Mouse (Mus musculus) forebrain, embryonic 11.5 days (tissue): ENCODE data around the gene Dock4. TPM values are rescaled to one million over a fixed set of nuclear protein-coding genes. Genes with fewer than 3 reads are reported as not detected.

Source experiments
- ATAC-seq: fragments of 200-750 bp; cut with Nextera tagmentation; replicated peaks from 2 replicates; pipeline ENCODE4 v1.8.0; 2017; ENCODE audit warnings: moderate TSS enrichment; ENCODE audit not compliant: low FRiP score
- DNase-seq: peaks from one replicate; pipeline ENCODE4 v3.0.0-alpha.2; 2017; ENCODE audit warnings: low spot score
- H3K27ac ChIP-seq: fragments of 300-500 bp; sonication (generic); 2 replicates; pipeline ENCODE4 v1.5.1; 2014; ENCODE audit warnings: low read depth, low read length
- H3K27me3 ChIP-seq: fragments of 300-500 bp; sonication (generic); 2 replicates; pipeline ENCODE4 v1.6.1; 2014; ENCODE audit warnings: mild to moderate bottlenecking, low read length, mixed read lengths; ENCODE audit not compliant: control insufficient read depth, insufficient read depth
- H3K36me3 ChIP-seq: fragments of 300-500 bp; sonication (generic); 2 replicates; pipeline ENCODE4 v1.6.1; 2014; ENCODE audit warnings: mild to moderate bottlenecking, low read length, moderate library complexity, mixed read lengths; ENCODE audit not compliant: control insufficient read depth, insufficient read depth
- H3K4me1 ChIP-seq: fragments of 300-500 bp; sonication (generic); replicated peaks from 2 replicates; pipeline ENCODE4 v1.6.1; 2014; ENCODE audit warnings: low read length, mixed read lengths; ENCODE audit not compliant: control insufficient read depth, insufficient read depth
- H3K4me2 ChIP-seq: fragments of 300-500 bp; sonication (generic); 2 replicates; pipeline ENCODE4 v1.6.1; 2014; ENCODE audit warnings: low read depth, mild to moderate bottlenecking, low read length, moderate library complexity, mixed read lengths; ENCODE audit not compliant: severe bottlenecking
- H3K4me3 ChIP-seq: fragments of 300-500 bp; sonication (generic); 2 replicates; pipeline ENCODE4 v1.5.1; 2014; ENCODE audit warnings: low read depth, low read length
- H3K9ac ChIP-seq: fragments of 300-500 bp; sonication (generic); 2 replicates; pipeline ENCODE4 v1.6.1; 2014; ENCODE audit warnings: low read length
- H3K9me3 ChIP-seq: fragments of 300-500 bp; sonication (generic); 2 replicates; pipeline ENCODE4 v1.6.1; 2016; ENCODE audit warnings: low read length, mixed read lengths; ENCODE audit not compliant: control insufficient read depth
- WGBS: fragments of 180-500 bp; shearing (Covaris S2); extraction: QIAGEN DNeasy Blood & Tissue Kit; methylation state at CpG from one replicate; pipeline ENCODE4 v1.1.7; 2014; 5-methylcytosine and 5-hydroxymethylcytosine counted together
- polyA plus RNA-seq: library from polyadenylated mRNA; unstranded; fragments of >200 nt; fragmentation: Nextera tagmentation; extraction: Ambion mirVana; gene quantifications from 2 replicates; pipeline ENCODE4 v1.2.1, GENCODE M21; 2014

The Dock4 gene
- polyA plus RNA-seq, 1 experiment from 2014 or later: 18.7 TPM

GRCm38 (mm10) chr12:40794756-40795155 is 349.0 kb downstream of the Dock4 start:
- ATAC-seq (no peak), DNase-seq (no peak)
- Histone ChIP-seq H3K4me1 (peaks cover 11% of the 10 kb centered on the region; the same call in 1 of the 2 replicates), H3K9me3 (no peaks in the 10 kb centered on the region), H3K27me3 (no peaks in the 10 kb centered on the region), H3K27ac (no peak overlapping the region), H3K36me3 (no peaks in the 10 kb centered on the region), H3K4me3 (no peak overlapping the region), H3K4me2 (no peak overlapping the region), H3K9ac (no peak overlapping the region)
- 69% methylated on average over 3 of the region's 3 CpGs for WGBS

- H3K9me3 ChIP-seq: no peaks in the 10 kb centered on the region
- H3K4me3 ChIP-seq: no peak overlapping the region
- ATAC-seq (no peak), DNase-seq (no peak)
- H3K36me3 ChIP-seq: no peaks in the 10 kb centered on the region
- H3K9ac ChIP-seq: no peak overlapping the region
- WGBS: 29% methylated on average over 2 of the region's 2 CpGs
- no peak overlapping the region for H3K4me2 ChIP-seq
- H3K27ac ChIP-seq: no peak overlapping the region
- peaks cover 9% of the 10 kb centered on the region; the same call in 1 of the 2 replicates for H3K4me1 ChIP-seq
- H3K27me3 ChIP-seq: no peaks in the 10 kb centered on the region
These were observed 350.0 kb downstream of the Dock4 start for GRCm38 (mm10) chr12:40795768-40796167.

- Histone ChIP-seq H3K27me3 (no peaks in the 10 kb centered on the region), H3K4me1 (peaks cover 9% of the 10 kb centered on the region; the same call in 1 of the 2 replicates), H3K9ac (no peak overlapping the region), H3K4me2 (no peak overlapping the region), H3K27ac (no peak overlapping the region), H3K4me3 (no peak overlapping the region), H3K9me3 (no peaks in the 10 kb centered on the region), H3K36me3 (no peaks in the 10 kb centered on the region)
- WGBS: 65% methylated on average over 14 of the region's 14 CpGs
- DNase-seq (no peak), ATAC-seq (no peak)
These were observed 351.2 kb downstream of the Dock4 start for GRCm38 (mm10) chr12:40796813-40797491.

GRCm38 (mm10) chr12:40797561-40798343 is 352.0 kb downstream of the Dock4 start:
- no peaks in the 10 kb centered on the region for H3K9me3 ChIP-seq
- 37% methylated on average over 9 of the region's 9 CpGs for WGBS
- no peak overlapping the region for H3K4me3 ChIP-seq
- H3K9ac ChIP-seq: no peak overlapping the region
- DNase-seq (no peak), ATAC-seq (no peak)
- H3K36me3 ChIP-seq: no peaks in the 10 kb centered on the region
- no peak overlapping the region for H3K4me2 ChIP-seq
- no peaks in the 10 kb centered on the region for H3K27me3 ChIP-seq
- H3K27ac ChIP-seq: no peak overlapping the region
- H3K4me1 ChIP-seq: peaks cover 5% of the 10 kb centered on the region; the same call in 1 of the 2 replicates

GRCm38 (mm10) chr12:40798344-40799017 is 352.7 kb downstream of the Dock4 start:
- peaks cover 5% of the 10 kb centered on the region; the same call in 1 of the 2 replicates for H3K4me1 ChIP-seq
- DNase-seq: no peak
- no peak overlapping the region for H3K4me3 ChIP-seq
- ATAC-seq: no peak
- H3K9me3 ChIP-seq: no peaks in the 10 kb centered on the region
- H3K27ac ChIP-seq: no peak overlapping the region
- 64% methylated on average over 5 of the region's 5 CpGs for WGBS
- H3K27me3 ChIP-seq: no peaks in the 10 kb centered on the region
- H3K4me2 ChIP-seq: no peak overlapping the region
- H3K36me3 ChIP-seq: no peaks in the 10 kb centered on the region
- no peak overlapping the region for H3K9ac ChIP-seq

- Histone ChIP-seq H3K9me3 (no peaks in the 10 kb centered on the region), H3K4me3 (no peak overlapping the region), H3K4me2 (no peak overlapping the region), H3K36me3 (no peaks in the 10 kb centered on the region), H3K27ac (no peak overlapping the region), H3K4me1 (peaks cover 5% of the 10 kb centered on the region; the same call in 1 of the 2 replicates), H3K9ac (no peak overlapping the region), H3K27me3 (no peaks in the 10 kb centered on the region)
- 83% methylated on average over 3 of the region's 3 CpGs for WGBS
- ATAC-seq (no peak), DNase-seq (no peak)
These were observed 355.7 kb downstream of the Dock4 start for GRCm38 (mm10) chr12:40801456-40801855.

- no peak for DNase-seq
- WGBS: 73% methylated on average over 2 of the region's 2 CpGs
- no peak overlapping the region for H3K4me2 ChIP-seq
These were observed 359.5 kb downstream of the Dock4 start for GRCm38 (mm10) chr12:40805257-40805656.

GRCm38 (mm10) chr12:40807916-40808315 is 362.2 kb downstream of the Dock4 start:
- Histone ChIP-seq H3K4me1 (no peaks in the 10 kb centered on the region), H3K9ac (no peak overlapping the region), H3K4me2 (no peak overlapping the region), H3K9me3 (no peaks in the 10 kb centered on the region), H3K27ac (no peak overlapping the region), H3K36me3 (no peaks in the 10 kb centered on the region), H3K4me3 (no peak overlapping the region), H3K27me3 (no peaks in the 10 kb centered on the region)
- DNase-seq: no peak
- 96% methylated on average over 1 of the region's 1 CpGs for WGBS
- ATAC-seq: no peak

More at GRCm38 (mm10) chr12:40805257-40805656, 359.5 kb downstream of the Dock4 start:
- Histone ChIP-seq H3K4me3 (no peak overlapping the region), H3K27ac (no peak overlapping the region), H3K36me3 (no peaks in the 10 kb centered on the region), H3K9ac (no peak overlapping the region), H3K9me3 (no peaks in the 10 kb centered on the region), H3K27me3 (no peaks in the 10 kb centered on the region), H3K4me1 (no peaks in the 10 kb centered on the region)
- ATAC-seq: no peak
